Mouse (Mus musculus): ENCODE results near the gene Olfr698.
"Not testable (repeated sequence)": the region's sequence is repeated elsewhere in the genome, so short reads cannot be mapped to it uniquely, and the experiment has no call there.

Olfr698 gene

GRCm38 (mm10) chr7:106755297-106755696 is at the start of gene Olfr698:
Olfr698 (minus strand) TSS chr7:106755397.
- no peak for DNase-seq (ENCODE audit: low read depth, low spot score)

DNA sequence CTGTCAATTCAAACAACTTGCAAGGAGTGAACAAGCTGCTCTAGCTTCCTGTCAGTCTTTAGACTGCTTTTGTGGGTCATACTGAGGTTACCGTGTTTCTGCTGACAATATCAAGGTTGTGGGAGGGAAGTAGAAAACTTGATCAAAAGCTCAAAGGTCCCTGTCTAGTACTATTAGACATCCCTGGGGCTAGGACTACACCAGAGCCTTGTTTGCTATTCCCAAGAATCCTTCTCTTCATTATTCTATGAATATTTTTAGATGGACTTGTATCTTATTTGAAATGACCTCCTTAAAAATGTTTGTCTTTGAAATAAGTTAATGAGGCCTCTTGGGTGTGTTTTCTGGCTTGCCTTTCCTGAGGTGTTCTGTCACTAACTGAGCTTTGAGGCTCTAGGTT is 37.9 kb upstream of the Olfr698 start, which contains the start of gene Olfr699:
Gene Olfr699 (minus strand): TSS at position 101 of the 400 bp plus-strand sequence.
- no peak for DNase-seq (ENCODE audit: low read depth, low spot score)

DNA sequence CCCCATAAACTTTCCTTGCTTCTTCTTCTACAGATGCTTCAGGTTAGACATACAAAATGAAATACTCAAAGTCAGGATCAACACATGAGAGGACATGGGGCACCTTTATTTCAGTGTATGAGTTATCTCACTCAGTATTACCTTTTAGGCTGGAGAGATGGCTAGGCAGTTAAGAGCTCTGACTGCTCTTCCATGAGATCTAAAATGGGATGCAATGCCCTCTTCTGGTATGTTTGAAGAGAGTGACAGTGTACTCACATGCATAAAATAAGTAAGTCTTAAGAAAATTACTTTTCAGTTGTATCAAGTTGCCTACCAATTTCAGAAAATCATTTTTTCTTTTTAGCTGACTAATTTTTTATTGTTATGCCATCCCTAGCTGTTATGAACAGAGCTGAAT is 33.1 kb upstream of the Olfr698 start:
- DNase-seq (ENCODE audit: low read depth, low spot score), result no peak

- not testable (repeated sequence) for DNase-seq (ENCODE audit: low read depth, low spot score)
These were observed 5.8 kb upstream of the Olfr698 start for GRCm38 (mm10) chr7:106761008-106761407.

DNA sequence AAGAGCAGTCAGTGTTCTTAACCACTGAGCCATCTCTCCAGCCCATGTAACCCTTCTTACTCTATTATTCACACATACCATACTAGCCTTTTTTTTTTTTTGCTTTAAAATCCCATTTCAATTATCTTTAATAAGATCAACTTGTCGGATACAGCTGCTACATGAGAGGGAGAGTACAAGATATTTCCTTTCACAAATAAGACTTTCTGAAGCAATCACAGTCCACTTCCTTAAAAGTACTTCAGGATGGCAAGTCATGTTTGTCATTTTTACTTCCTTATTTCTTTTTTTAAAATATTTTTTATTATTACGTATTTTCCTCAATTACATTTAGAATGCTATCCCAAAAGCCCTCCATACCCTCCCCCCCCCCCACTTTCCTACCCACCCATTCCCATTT is 3.6 kb upstream of the Olfr698 start:
- no peak for DNase-seq (ENCODE audit: low read depth, low spot score)

DNA sequence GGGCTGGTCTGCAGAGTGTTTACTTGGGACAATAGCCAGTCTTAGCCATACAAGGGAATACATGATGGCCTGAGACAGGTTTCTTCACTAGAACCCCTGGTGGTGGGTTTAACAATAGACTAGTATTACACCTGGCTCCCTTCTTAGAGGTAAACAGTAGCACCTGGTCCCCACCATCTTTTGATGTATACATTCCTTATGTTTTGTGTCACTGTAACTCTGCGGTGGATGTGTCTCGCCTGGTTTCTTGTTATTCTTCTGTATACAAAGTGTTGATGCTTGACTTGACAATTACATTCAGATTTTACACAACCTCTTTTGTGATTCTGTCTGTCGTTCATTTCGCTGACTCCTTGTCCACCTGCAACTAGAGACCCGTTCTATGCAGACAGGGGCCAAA is 9.4 kb downstream of the Olfr698 start:
- DNase-seq (ENCODE audit: low read depth, low spot score), result no peak

DNA sequence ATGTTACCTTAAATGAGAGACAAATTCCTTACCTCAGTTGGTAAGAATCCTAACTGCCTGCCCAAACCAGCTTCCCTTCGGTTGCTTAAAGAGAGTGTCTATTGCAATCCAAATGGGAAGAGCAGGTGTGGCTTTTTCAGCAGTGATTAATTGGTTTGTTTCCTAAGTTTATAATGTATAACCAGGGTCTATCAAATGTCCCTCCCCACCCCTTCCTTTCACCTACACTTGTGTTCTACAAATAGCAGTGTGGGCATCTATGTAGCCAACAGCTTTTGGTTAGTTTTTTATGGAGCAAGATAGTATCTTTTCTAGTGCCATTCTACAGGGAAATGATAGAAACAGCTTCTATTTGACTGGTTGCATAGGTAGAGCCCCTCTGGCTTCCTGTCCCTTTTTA is 12.9 kb downstream of the Olfr698 start, which contains the start of gene Olfr697:
Gene Olfr697 (minus strand): TSS at position 101 of the 400 bp plus-strand sequence.
- DNase-seq (ENCODE audit: low read depth, low spot score), result no peak

DNA sequence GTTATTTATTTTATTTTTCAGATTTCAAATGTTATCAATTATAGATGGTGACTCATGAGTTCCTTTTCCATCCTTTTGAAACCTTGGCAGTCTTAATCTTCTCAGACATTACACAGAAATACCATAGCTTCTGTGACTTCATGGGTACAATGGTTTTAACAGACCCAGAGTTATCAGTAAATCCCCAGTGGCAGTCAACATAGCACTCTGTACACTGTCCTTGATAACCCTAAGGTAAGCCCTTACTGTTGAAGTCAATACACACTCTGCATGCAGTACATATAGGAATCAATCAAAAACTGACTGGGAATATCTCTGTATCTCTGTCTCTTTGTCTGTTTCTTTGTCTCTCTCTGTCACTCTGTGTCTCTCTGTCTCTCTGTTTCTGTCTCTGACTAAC is 18.2 kb downstream of the Olfr698 start:
- no peak for DNase-seq (ENCODE audit: low read depth, low spot score)

DNA sequence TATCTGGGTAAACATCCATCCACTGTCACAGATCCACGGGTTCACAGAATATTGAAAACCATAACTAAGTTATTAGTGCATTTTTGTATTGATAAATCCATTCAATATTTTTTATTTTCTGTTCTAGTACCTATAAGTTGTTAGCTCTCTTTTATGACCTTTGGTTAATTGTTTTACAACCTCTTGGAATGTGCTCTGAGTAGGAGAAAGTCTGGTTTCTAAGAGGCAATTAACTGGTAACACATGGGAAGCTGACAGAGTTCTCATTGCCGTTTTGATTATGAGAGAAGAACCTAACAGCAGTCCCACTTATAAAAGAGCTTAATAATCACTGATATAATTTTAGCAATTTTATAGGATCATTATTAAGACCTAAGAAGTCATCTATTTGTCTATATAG is 21.5 kb downstream of the Olfr698 start:
- no peak for DNase-seq (ENCODE audit: low read depth, low spot score)

- not testable (repeated sequence) for DNase-seq (ENCODE audit: low read depth, low spot score)
These were observed 29.5 kb downstream of the Olfr698 start for GRCm38 (mm10) chr7:106725654-106726053.

DNA sequence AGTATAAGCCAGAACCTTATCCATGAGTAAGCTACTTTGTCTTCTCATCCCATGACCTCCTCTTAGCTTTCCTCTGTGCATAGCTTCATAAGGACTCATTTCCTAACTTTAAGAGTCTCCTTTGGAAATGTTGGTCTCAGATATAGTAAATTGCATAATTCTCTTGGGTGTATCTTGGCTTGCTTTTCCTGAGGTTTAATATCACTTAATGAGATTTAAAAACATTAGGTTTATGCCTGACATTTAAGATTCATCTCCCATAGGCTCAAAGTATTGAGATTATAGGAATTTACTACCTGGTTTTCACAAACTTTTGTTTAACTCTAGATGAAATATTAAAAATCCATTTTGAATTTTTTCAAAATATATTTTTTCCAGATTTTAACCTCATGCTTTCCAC is 38.9 kb downstream of the Olfr698 start, which contains the start of gene Olfr695:
Gene Olfr695 (minus strand): TSS at position 101 of the 400 bp plus-strand sequence.
- no peak for DNase-seq (ENCODE audit: low read depth, low spot score)

- no peak for DNase-seq (ENCODE audit: low read depth, low spot score)
These were observed 43.7 kb downstream of the Olfr698 start for GRCm38 (mm10) chr7:106711463-106711862.

GRCm38 (mm10) chr7:106707705-106708104 is 47.5 kb downstream of the Olfr698 start:
- DNase-seq (ENCODE audit: low read depth, low spot score), result not testable (repeated sequence)

All from WW6 (cell line).